Mouse (Mus musculus) spleen, postnatal 36 days (tissue): Measurements from ENCODE around the gene Rreb1.

Source experiments
- DNase-seq, 2 experiments: peaks; one replicate each; pipeline ENCODE4 v3.0.0; 2022; ENCODE audit warnings: low spot score in 2 of 2, mixed read lengths in 1 of 2

Gene Rreb1

GRCm38 (mm10) chr13:37778594-37779231 is 513 bp downstream of the Rreb1 start:
- DNase-seq = peak; percentile 38 to 41

GRCm38 (mm10) chr13:37779251-37779667 is 1.1 kb downstream of the Rreb1 start:
- DNase-seq = peak; percentile 62 to 70

GRCm38 (mm10) chr13:37781557-37781956 is 3.4 kb downstream of the Rreb1 start:
- DNase-seq = no peak

- no peak for DNase-seq
Measured at GRCm38 (mm10) chr13:37782144-37782543, 3.9 kb downstream of the Rreb1 start.

- no peak for DNase-seq
Measured at GRCm38 (mm10) chr13:37783676-37784075, 5.5 kb downstream of the Rreb1 start.

GRCm38 (mm10) chr13:37784226-37784625 is 6.0 kb downstream of the Rreb1 start:
- no peak for DNase-seq

- no peak for DNase-seq
Measured at GRCm38 (mm10) chr13:37792739-37793336, 14.6 kb downstream of the Rreb1 start.

- no peak for DNase-seq
Measured at GRCm38 (mm10) chr13:37798811-37799210, 20.6 kb downstream of the Rreb1 start.

- DNase-seq = no peak
Measured at GRCm38 (mm10) chr13:37799413-37799812, 21.2 kb downstream of the Rreb1 start.

GRCm38 (mm10) chr13:37801101-37802075 is 23.2 kb downstream of the Rreb1 start:
- DNase-seq = peak; percentile 68 to 75

- no peak for DNase-seq
Measured at GRCm38 (mm10) chr13:37802246-37803003, 24.2 kb downstream of the Rreb1 start.

- DNase-seq = no peak
Measured at GRCm38 (mm10) chr13:37803244-37803643, 25.0 kb downstream of the Rreb1 start.

GRCm38 (mm10) chr13:37804023-37804422 is 25.8 kb downstream of the Rreb1 start:
- no peak for DNase-seq

GRCm38 (mm10) chr13:37815001-37815400 is 36.8 kb downstream of the Rreb1 start:
- DNase-seq = no peak

- DNase-seq = no peak
Measured at GRCm38 (mm10) chr13:37816736-37817135, 38.5 kb downstream of the Rreb1 start.

GRCm38 (mm10) chr13:37821413-37821812 is 43.2 kb downstream of the Rreb1 start:
- no peak for DNase-seq

- no peak for DNase-seq
Measured at GRCm38 (mm10) chr13:37824331-37824920, 46.2 kb downstream of the Rreb1 start.

GRCm38 (mm10) chr13:37824956-37825645 is 46.9 kb downstream of the Rreb1 start:
- peak in 1 of 2 experiments; percentile 22 for DNase-seq

- peak; percentile 76 to 79 for DNase-seq
Measured at GRCm38 (mm10) chr13:37825646-37826280, 47.6 kb downstream of the Rreb1 start.
